Mouse (Mus musculus) lung, embryonic 14.5 days (tissue): ENCODE results near the gene Inpp4b. TPM values are rescaled to one million over a fixed set of nuclear protein-coding genes. Genes with fewer than 3 reads are reported as not detected.

Source experiments
- ATAC-seq: fragments of 200-750 bp; cut with Nextera tagmentation; 2 replicates; pipeline ENCODE4 v1.8.0; 2017; ENCODE audit warnings: mild to moderate bottlenecking, moderate TSS enrichment, moderate library complexity; ENCODE audit not compliant: insufficient read depth
- DNase-seq: peaks from one replicate; pipeline ENCODE4 v3.0.0-alpha.2; 2015
- H3K27ac ChIP-seq: fragments of 300-500 bp; sonication (generic); 2 replicates; pipeline ENCODE4 v1.5.1; 2014; ENCODE audit warnings: low read depth, mild to moderate bottlenecking, moderate library complexity
- H3K27me3 ChIP-seq: fragments of 300-500 bp; sonication (generic); 2 replicates; pipeline ENCODE4 v1.6.1; 2014; ENCODE audit warnings: low read length, control low read depth; ENCODE audit not compliant: insufficient read depth
- H3K36me3 ChIP-seq: fragments of 300-500 bp; sonication (generic); 2 replicates; pipeline ENCODE4 v1.6.1; 2014; ENCODE audit warnings: control low read depth; ENCODE audit not compliant: insufficient read depth
- H3K4me1 ChIP-seq: fragments of 300-500 bp; sonication (generic); 2 replicates; pipeline ENCODE4 v1.6.1; 2014; ENCODE audit warnings: antibody characterized with exemption, control low read depth; ENCODE audit not compliant: insufficient read depth
- H3K4me2 ChIP-seq: fragments of 300-500 bp; sonication (generic); 2 replicates; pipeline ENCODE4 v1.6.1; 2014; ENCODE audit warnings: mild to moderate bottlenecking
- H3K4me3 ChIP-seq: fragments of 300-500 bp; sonication (generic); 2 replicates; pipeline ENCODE4 v1.5.1; 2014; ENCODE audit warnings: low read depth, low read length
- H3K9ac ChIP-seq: fragments of 300-500 bp; sonication (generic); 2 replicates; pipeline ENCODE4 v1.6.1; 2014
- H3K9me3 ChIP-seq: fragments of 300-500 bp; sonication (generic); 2 replicates; pipeline ENCODE4 v1.6.1; 2016; ENCODE audit warnings: low read depth, low read length, control low read depth
- CTCF ChIP-seq: IDR thresholded peaks from 2 replicates; pipeline ENCODE4 v1.5.1; 2016; ENCODE audit warnings: antibody characterized with exemption, low read depth
- WGBS: fragments of 180-500 bp; shearing (Covaris S2); extraction: QIAGEN DNeasy Blood & Tissue Kit; methylation state at CpG from one replicate; pipeline ENCODE4 v1.1.7; 2014; 5-methylcytosine and 5-hydroxymethylcytosine counted together
- polyA plus RNA-seq: library from polyadenylated mRNA; unstranded; fragments of >200 nt; fragmentation: Nextera tagmentation; extraction: Ambion mirVana; gene quantifications from 2 replicates; pipeline ENCODE4 v1.2.1, GENCODE M21; 2014

The Inpp4b gene
- polyA plus RNA-seq, 1 experiment from 2014 or later = 7.4 TPM

DNA sequence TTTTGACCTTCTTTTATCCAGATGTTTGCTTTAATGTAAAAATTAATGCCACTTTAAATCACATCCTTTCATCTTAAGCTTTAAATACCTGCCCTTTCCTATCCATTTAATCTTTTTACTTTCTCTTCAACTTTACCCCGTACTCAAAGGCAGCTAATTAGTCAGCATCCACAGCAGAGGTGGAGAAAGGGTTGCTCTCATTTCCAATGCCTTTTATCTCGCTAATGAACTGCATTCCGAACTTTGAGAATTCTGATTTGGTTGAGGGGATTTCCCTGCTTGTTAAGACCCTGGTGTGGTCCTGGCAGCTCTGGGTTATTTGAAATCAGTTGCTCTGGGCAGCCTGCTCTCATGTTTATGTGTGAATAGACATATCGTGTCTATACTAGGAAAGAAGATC, 185.3 kb downstream of the Inpp4b start:
- no peak overlapping the region for H3K9ac ChIP-seq
- no peaks in the 10 kb centered on the region for H3K4me1 ChIP-seq
- no peak for ATAC-seq
- no peaks in the 10 kb centered on the region for H3K36me3 ChIP-seq
- WGBS = 29% methylated on average over 4 of the region's 4 CpGs
- DNase-seq = no peak
- TF ChIP-seq CTCF = no peak
- H3K27ac ChIP-seq = no peak overlapping the region
- no peak overlapping the region for H3K4me2 ChIP-seq
- no peak overlapping the region for H3K4me3 ChIP-seq
- H3K9me3 ChIP-seq = no peaks in the 10 kb centered on the region
- H3K27me3 ChIP-seq = no peaks in the 10 kb centered on the region

GRCm38 (mm10) chr8:81538310-81538709, 196.0 kb downstream of the Inpp4b start:
- Histone ChIP-seq H3K4me2 (no peak overlapping the region), H3K36me3 (no peaks in the 10 kb centered on the region), H3K9ac (no peak overlapping the region), H3K4me1 (no peaks in the 10 kb centered on the region), H3K27ac (no peak overlapping the region), H3K9me3 (no peaks in the 10 kb centered on the region), H3K27me3 (no peaks in the 10 kb centered on the region), H3K4me3 (no peak overlapping the region)
- no peak for ATAC-seq
- WGBS = 81% methylated on average over 3 of the region's 3 CpGs
- TF ChIP-seq CTCF = no peak
- DNase-seq = no peak

DNA sequence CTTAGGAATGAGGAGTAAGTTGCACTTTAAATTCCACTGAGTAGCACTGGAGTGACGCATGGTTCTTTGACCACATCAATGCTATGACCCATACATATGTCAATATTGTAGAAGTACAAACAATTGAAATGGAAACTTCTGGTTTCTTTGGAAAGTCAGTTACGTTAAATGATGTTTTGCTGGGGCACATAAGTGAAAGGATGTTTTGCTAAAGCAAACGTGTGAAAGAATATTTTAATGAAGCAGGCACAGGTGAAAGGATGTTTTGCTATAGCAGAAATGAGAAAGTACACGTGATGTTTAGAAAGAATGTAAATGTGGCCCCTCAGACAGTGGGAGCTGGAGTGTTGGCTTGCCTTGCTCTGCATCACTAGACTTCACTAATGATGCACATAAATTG, 216.2 kb downstream of the Inpp4b start:
- ATAC-seq (no peak), DNase-seq (no peak)
- Histone ChIP-seq H3K27me3 (no peaks in the 10 kb centered on the region), H3K9me3 (no peaks in the 10 kb centered on the region), H3K9ac (no peak overlapping the region), H3K4me3 (no peak overlapping the region), H3K4me1 (no peaks in the 10 kb centered on the region), H3K4me2 (no peak overlapping the region), H3K27ac (no peak overlapping the region), H3K36me3 (no peaks in the 10 kb centered on the region)
- no peak for TF ChIP-seq CTCF
- WGBS = 71% methylated on average over 4 of the region's 4 CpGs

DNA sequence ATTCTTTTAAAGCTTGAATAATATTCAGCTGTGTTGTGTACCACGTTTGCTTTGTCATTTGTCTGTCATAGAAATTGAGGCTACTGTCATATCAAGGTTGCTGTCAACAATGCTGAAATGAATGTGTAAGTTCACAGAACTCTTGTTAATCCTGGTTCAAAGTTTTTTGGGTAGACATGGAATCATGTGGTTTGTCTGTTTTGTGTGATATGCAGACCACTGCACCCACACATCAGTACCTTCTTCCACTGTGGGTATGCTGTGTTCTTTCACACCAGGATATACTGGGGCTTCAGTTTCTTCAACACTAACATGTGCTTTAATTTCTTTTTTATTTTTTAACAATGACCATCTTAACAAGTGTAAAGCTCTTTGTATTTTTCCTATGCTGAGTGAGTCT, 220.0 kb downstream of the Inpp4b start:
- WGBS = 60% methylated on average over 1 of the region's 1 CpGs
- H3K4me3 ChIP-seq = no peak overlapping the region
- TF ChIP-seq CTCF = no peak
- ATAC-seq (no peak), DNase-seq (no peak)
- H3K4me1 ChIP-seq = no peaks in the 10 kb centered on the region
- no peaks in the 10 kb centered on the region for H3K9me3 ChIP-seq
- no peak overlapping the region for H3K4me2 ChIP-seq
- no peak overlapping the region for H3K27ac ChIP-seq
- no peak overlapping the region for H3K9ac ChIP-seq
- no peaks in the 10 kb centered on the region for H3K36me3 ChIP-seq
- H3K27me3 ChIP-seq = no peaks in the 10 kb centered on the region

DNA sequence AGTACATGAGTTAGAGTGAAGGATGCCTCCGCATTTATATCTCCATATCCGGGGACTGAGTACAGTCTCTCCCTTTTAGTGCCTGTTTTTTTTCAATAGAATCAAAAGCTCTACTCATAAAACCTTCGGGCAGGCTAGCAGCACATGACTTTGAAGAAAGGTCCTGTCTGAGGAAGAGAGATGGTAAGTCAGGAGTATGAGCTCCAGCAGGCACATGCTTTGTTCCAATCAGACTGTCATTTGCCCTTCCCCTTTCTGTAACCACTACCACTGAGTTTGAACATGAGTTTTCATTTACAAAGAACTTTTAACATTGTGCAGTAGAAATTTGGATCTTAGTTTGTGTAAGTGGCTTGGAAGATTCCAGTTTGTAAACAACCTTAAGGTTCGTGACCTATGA, 223.1 kb downstream of the Inpp4b start:
- no peak for TF ChIP-seq CTCF
- no peak overlapping the region for H3K4me2 ChIP-seq
- no peaks in the 10 kb centered on the region for H3K4me1 ChIP-seq
- DNase-seq (no peak), ATAC-seq (no peak)
- H3K9me3 ChIP-seq = no peaks in the 10 kb centered on the region
- H3K4me3 ChIP-seq = no peak overlapping the region
- H3K27me3 ChIP-seq = no peaks in the 10 kb centered on the region
- no peak overlapping the region for H3K9ac ChIP-seq
- no peak overlapping the region for H3K27ac ChIP-seq
- H3K36me3 ChIP-seq = no peaks in the 10 kb centered on the region
- 75% methylated on average over 4 of the region's 4 CpGs for WGBS

DNA sequence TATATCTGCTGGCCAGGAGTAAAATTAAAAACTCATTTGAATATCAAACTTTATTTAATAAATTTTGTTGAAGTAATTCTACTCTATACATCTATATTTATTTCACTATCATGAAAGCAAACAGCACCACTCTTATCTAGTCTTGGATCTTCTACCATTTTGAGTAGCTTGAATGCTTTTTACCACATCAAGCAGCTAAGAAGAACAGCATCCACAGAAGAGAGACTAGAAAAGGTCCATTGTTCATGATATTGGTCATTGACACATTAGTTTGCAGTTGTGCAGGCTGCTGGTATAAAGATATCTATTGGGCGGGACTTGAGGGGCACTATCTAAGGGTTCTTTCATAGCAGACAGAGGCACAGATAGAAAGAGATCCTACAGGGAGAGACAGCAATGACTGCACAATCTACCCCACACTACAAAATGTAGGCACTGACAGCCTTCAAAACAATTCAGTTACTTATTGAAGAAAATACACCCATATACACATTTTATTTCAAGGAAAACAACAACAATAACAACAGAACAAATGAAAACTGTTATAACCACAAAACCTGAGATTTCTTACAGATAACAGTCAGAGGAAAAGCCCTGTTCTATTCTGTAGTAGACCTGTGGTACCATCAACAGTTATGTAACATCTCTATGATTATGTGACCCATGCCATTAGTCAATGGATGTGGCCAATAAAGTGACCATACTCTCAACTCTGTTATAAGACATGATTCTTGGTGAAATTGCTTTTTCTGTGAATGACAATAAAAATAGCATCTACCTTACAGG, 230.2 kb downstream of the Inpp4b start:
- no peaks in the 10 kb centered on the region for H3K9me3 ChIP-seq
- no peak overlapping the region for H3K4me3 ChIP-seq
- H3K27ac ChIP-seq = no peak overlapping the region
- 90% methylated on average over 1 of the region's 1 CpGs for WGBS
- H3K4me2 ChIP-seq = no peak overlapping the region
- DNase-seq (no peak), ATAC-seq (no peak)
- no peak overlapping the region for H3K9ac ChIP-seq
- H3K27me3 ChIP-seq = no peaks in the 10 kb centered on the region
- TF ChIP-seq CTCF = no peak
- H3K4me1 ChIP-seq = no peaks in the 10 kb centered on the region
- H3K36me3 ChIP-seq = no peaks in the 10 kb centered on the region

DNA sequence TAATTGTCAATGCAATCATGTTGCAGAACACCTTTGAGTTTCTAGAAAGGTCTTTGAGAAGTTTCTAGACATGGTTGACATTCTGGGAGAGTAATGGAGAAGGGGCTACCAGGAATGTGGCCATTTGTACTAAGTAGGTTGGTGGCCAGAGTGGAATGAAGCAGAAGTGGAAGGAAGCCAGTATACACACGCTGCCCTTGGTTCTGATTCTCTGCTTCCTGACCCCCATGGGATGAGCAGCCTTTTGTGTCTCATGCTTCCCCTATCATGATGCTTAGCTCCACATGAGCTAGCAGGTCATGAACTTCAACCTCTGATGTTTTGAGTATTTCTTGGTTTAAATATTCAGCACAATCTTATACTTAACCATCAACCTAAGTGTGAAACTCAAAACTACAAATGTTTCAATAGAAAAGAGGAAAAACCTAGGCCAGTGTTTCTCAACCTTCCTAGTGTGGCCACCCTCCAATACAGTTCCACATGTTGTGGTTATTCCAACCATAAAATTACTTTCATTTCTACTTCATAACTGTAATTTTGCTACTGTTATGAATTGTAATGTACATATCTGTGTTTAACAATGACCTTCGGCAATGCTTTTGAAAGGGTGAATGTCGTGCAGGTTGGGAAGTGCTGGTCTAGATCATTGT, 233.0 kb downstream of the Inpp4b start:
- no peak overlapping the region for H3K27ac ChIP-seq
- H3K9me3 ChIP-seq = no peaks in the 10 kb centered on the region
- no peak overlapping the region for H3K4me2 ChIP-seq
- ATAC-seq (no peak), DNase-seq (no peak)
- TF ChIP-seq CTCF = no peak
- H3K4me1 ChIP-seq = no peaks in the 10 kb centered on the region
- H3K9ac ChIP-seq = no peak overlapping the region
- WGBS = 78% methylated on average over 3 of the region's 3 CpGs
- H3K4me3 ChIP-seq = no peak overlapping the region
- H3K36me3 ChIP-seq = no peaks in the 10 kb centered on the region
- H3K27me3 ChIP-seq = no peaks in the 10 kb centered on the region
